Mouse (Mus musculus): ENCODE measurements around the gene Sh3d21. TPM values are rescaled to one million over a fixed set of nuclear protein-coding genes. Genes with fewer than 3 reads are reported as not detected.

Sh3d21 gene
- polyA plus RNA-seq, 1 experiment from 2014 or later: 5.5 TPM

GRCm38 (mm10) chr4:126115871-126116521, 47.3 kb downstream of the Sh3d21 start:
- no peaks in the 10 kb centered on the region; the same call in 1 of the 2 replicates for H3K36me3 ChIP-seq (ENCODE audit: control insufficient read depth, insufficient read depth, low read length)
- no peaks in the 10 kb centered on the region for H3K9me3 ChIP-seq (ENCODE audit: control insufficient read depth, low read length)
- no peak for DNase-seq (ENCODE audit: low spot score)
- H3K9ac ChIP-seq (ENCODE audit: low read length): no peak overlapping the region
- no peaks in the 10 kb centered on the region for H3K27me3 ChIP-seq (ENCODE audit: control insufficient read depth, insufficient read depth, low read length)
- peaks cover 6% of the 10 kb centered on the region for H3K4me1 ChIP-seq (ENCODE audit: control insufficient read depth, insufficient read depth, low read length)
- H3K4me2 ChIP-seq (ENCODE audit: low read depth, severe bottlenecking): no peak overlapping the region
- WGBS: 76% methylated on average over 6 of the region's 6 CpGs
- H3K27ac ChIP-seq (replicated peaks; ENCODE audit: low read depth, low read length): no peak overlapping the region
- no peak for ATAC-seq (ENCODE audit: insufficient number of reproducible peaks, low FRiP score, low TSS enrichment, low read depth)
- no peak overlapping the region for H3K4me3 ChIP-seq (ENCODE audit: low read depth, low read length)

- Histone ChIP-seq H3K4me2 (ENCODE audit: low read depth, severe bottlenecking) (no peak overlapping the region), H3K9ac (ENCODE audit: low read length) (no peak overlapping the region), H3K4me3 (ENCODE audit: low read depth, low read length) (no peak overlapping the region), H3K27me3 (ENCODE audit: control insufficient read depth, insufficient read depth, low read length) (no peaks in the 10 kb centered on the region), H3K27ac (replicated peaks; ENCODE audit: low read depth, low read length) (no peak overlapping the region), H3K4me1 (ENCODE audit: control insufficient read depth, insufficient read depth, low read length) (peaks cover 12% of the 10 kb centered on the region), H3K36me3 (ENCODE audit: control insufficient read depth, insufficient read depth, low read length) (no peaks in the 10 kb centered on the region; the same call in 1 of the 2 replicates), H3K9me3 (ENCODE audit: control insufficient read depth, low read length) (no peaks in the 10 kb centered on the region)
- 90% methylated on average over 9 of the region's 9 CpGs for WGBS
- DNase-seq (ENCODE audit: low spot score): no peak
- no peak for ATAC-seq (ENCODE audit: insufficient number of reproducible peaks, low FRiP score, low TSS enrichment, low read depth)
Observed at GRCm38 (mm10) chr4:126115411-126115810, 47.9 kb downstream of the Sh3d21 start.

GRCm38 (mm10) chr4:126113943-126114342, 49.3 kb downstream of the Sh3d21 start:
- H3K27ac ChIP-seq (replicated peaks; ENCODE audit: low read depth, low read length): no peak overlapping the region
- no peaks in the 10 kb centered on the region for H3K9me3 ChIP-seq (ENCODE audit: control insufficient read depth, low read length)
- 16% methylated on average over 6 of the region's 6 CpGs for WGBS
- ATAC-seq (ENCODE audit: insufficient number of reproducible peaks, low FRiP score, low TSS enrichment, low read depth) (no peak), DNase-seq (ENCODE audit: low spot score) (peak; percentile 64)
- H3K27me3 ChIP-seq (ENCODE audit: control insufficient read depth, insufficient read depth, low read length): no peaks in the 10 kb centered on the region
- no peak overlapping the region for H3K4me3 ChIP-seq (ENCODE audit: low read depth, low read length)
- no peaks in the 10 kb centered on the region; the same call in 1 of the 2 replicates for H3K36me3 ChIP-seq (ENCODE audit: control insufficient read depth, insufficient read depth, low read length)
- no peak overlapping the region for H3K9ac ChIP-seq (ENCODE audit: low read length)
- no peak overlapping the region for H3K4me2 ChIP-seq (ENCODE audit: low read depth, severe bottlenecking)
- H3K4me1 ChIP-seq (ENCODE audit: control insufficient read depth, insufficient read depth, low read length): peaks cover 19% of the 10 kb centered on the region

- H3K9me3 ChIP-seq (ENCODE audit: control insufficient read depth, low read length): no peaks in the 10 kb centered on the region
- no peaks in the 10 kb centered on the region; the same call in 1 of the 2 replicates for H3K36me3 ChIP-seq (ENCODE audit: control insufficient read depth, insufficient read depth, low read length)
- H3K27me3 ChIP-seq (ENCODE audit: control insufficient read depth, insufficient read depth, low read length): no peaks in the 10 kb centered on the region
- H3K4me2 ChIP-seq (ENCODE audit: low read depth, severe bottlenecking): no peak overlapping the region
- ATAC-seq (ENCODE audit: insufficient number of reproducible peaks, low FRiP score, low TSS enrichment, low read depth): no peak
- DNase-seq (ENCODE audit: low spot score): no peak
- H3K27ac ChIP-seq (replicated peaks; ENCODE audit: low read depth, low read length): no peak overlapping the region
- WGBS: 87% methylated on average over 4 of the region's 4 CpGs
- peaks cover 25% of the 10 kb centered on the region for H3K4me1 ChIP-seq (ENCODE audit: control insufficient read depth, insufficient read depth, low read length)
- H3K4me3 ChIP-seq (ENCODE audit: low read depth, low read length): no peak overlapping the region
- H3K9ac ChIP-seq (ENCODE audit: low read length): no peak overlapping the region
Observed at GRCm38 (mm10) chr4:126113243-126113642, 50.0 kb downstream of the Sh3d21 start.

GRCm38 (mm10) chr4:126111153-126111549, 52.1 kb downstream of the Sh3d21 start:
- H3K36me3 ChIP-seq (ENCODE audit: control insufficient read depth, insufficient read depth, low read length): no peaks in the 10 kb centered on the region
- H3K27me3 ChIP-seq (ENCODE audit: control insufficient read depth, insufficient read depth, low read length): no peaks in the 10 kb centered on the region
- H3K4me1 ChIP-seq (ENCODE audit: control insufficient read depth, insufficient read depth, low read length): peaks cover 28% of the 10 kb centered on the region
- DNase-seq (ENCODE audit: low spot score) (no peak), ATAC-seq (ENCODE audit: insufficient number of reproducible peaks, low FRiP score, low TSS enrichment, low read depth) (no peak)
- no peaks in the 10 kb centered on the region for H3K9me3 ChIP-seq (ENCODE audit: control insufficient read depth, low read length)
- peak overlapping the region; percentile 68; the same call in 1 of the 2 replicates for H3K27ac ChIP-seq (replicated peaks; ENCODE audit: low read depth, low read length)
- WGBS: 34% methylated on average over 7 of the region's 7 CpGs
- no peak overlapping the region for H3K4me3 ChIP-seq (ENCODE audit: low read depth, low read length)
- H3K9ac ChIP-seq (ENCODE audit: low read length): peak overlapping the region; percentile 40; the same call in 1 of the 2 replicates
- H3K4me2 ChIP-seq (ENCODE audit: low read depth, severe bottlenecking): peak overlapping the region; percentile 25; the same call in 1 of the 2 replicates

GRCm38 (mm10) chr4:126110374-126111152, 52.7 kb downstream of the Sh3d21 start:
- Histone ChIP-seq H3K27me3 (ENCODE audit: control insufficient read depth, insufficient read depth, low read length) (no peaks in the 10 kb centered on the region), H3K9me3 (ENCODE audit: control insufficient read depth, low read length) (no peaks in the 10 kb centered on the region), H3K4me2 (ENCODE audit: low read depth, severe bottlenecking) (peak overlapping the region; percentile 25; the same call in 1 of the 2 replicates), H3K36me3 (ENCODE audit: control insufficient read depth, insufficient read depth, low read length) (no peaks in the 10 kb centered on the region), H3K4me1 (ENCODE audit: control insufficient read depth, insufficient read depth, low read length) (peaks cover 28% of the 10 kb centered on the region), H3K4me3 (ENCODE audit: low read depth, low read length) (no peak overlapping the region), H3K9ac (ENCODE audit: low read length) (peak overlapping the region; percentile 40; the same call in 1 of the 2 replicates), H3K27ac (replicated peaks; ENCODE audit: low read depth, low read length) (peak overlapping the region; percentile 68)
- ATAC-seq (ENCODE audit: insufficient number of reproducible peaks, low FRiP score, low TSS enrichment, low read depth) (peak; percentile 35; the same call in 1 of the 2 replicates), DNase-seq (ENCODE audit: low spot score) (peak; percentile 38)
- 6% methylated on average over 12 of the region's 12 CpGs for WGBS

GRCm38 (mm10) chr4:126109613-126110373, 53.5 kb downstream of the Sh3d21 start:
- no peak overlapping the region for H3K27ac ChIP-seq (replicated peaks; ENCODE audit: low read depth, low read length)
- no peak for DNase-seq (ENCODE audit: low spot score)
- H3K4me2 ChIP-seq (ENCODE audit: low read depth, severe bottlenecking): no peak overlapping the region
- peaks cover 25% of the 10 kb centered on the region for H3K4me1 ChIP-seq (ENCODE audit: control insufficient read depth, insufficient read depth, low read length)
- H3K4me3 ChIP-seq (ENCODE audit: low read depth, low read length): no peak overlapping the region
- H3K9me3 ChIP-seq (ENCODE audit: control insufficient read depth, low read length): no peaks in the 10 kb centered on the region
- ATAC-seq (ENCODE audit: insufficient number of reproducible peaks, low FRiP score, low TSS enrichment, low read depth): no peak
- no peaks in the 10 kb centered on the region for H3K36me3 ChIP-seq (ENCODE audit: control insufficient read depth, insufficient read depth, low read length)
- WGBS: 80% methylated on average over 10 of the region's 10 CpGs
- no peaks in the 10 kb centered on the region for H3K27me3 ChIP-seq (ENCODE audit: control insufficient read depth, insufficient read depth, low read length)
- no peak overlapping the region for H3K9ac ChIP-seq (ENCODE audit: low read length)
